Mouse (Mus musculus): ENCODE data around the gene Gm49318.
"Not testable (repeated sequence)": the region's sequence is repeated elsewhere in the genome, so short reads cannot be mapped to it uniquely, and the experiment has no call there.

GRCm38 (mm10) chr9:22075778-22076177 lies 4.7 kb upstream of the Gm49318 start:
- not testable (repeated sequence) for TF ChIP-seq CTCF, EP300 (IDR thresholded peaks at IDR 0.05)

Measured in lung, postnatal 0 days (tissue).